Mouse (Mus musculus) liver, postnatal 0 days (tissue): Measurements from ENCODE around the gene Mlxip. TPM values are rescaled to one million over a fixed set of nuclear protein-coding genes. Genes with fewer than 3 reads are reported as not detected.

Experiments used
- ATAC-seq: fragments of 200-750 bp; cut with Nextera tagmentation; 2 replicates; pipeline ENCODE4 v1.8.0; 2017; ENCODE audit warnings: mild to moderate bottlenecking, moderate library complexity
- DNase-seq: peaks from one replicate; pipeline ENCODE4 v3.0.0-alpha.2; 2016
- H3K27ac ChIP-seq: fragments of 300-500 bp; sonication (generic); 2 replicates; pipeline ENCODE4 v1.5.1; 2014; ENCODE audit warnings: antibody characterized with exemption, moderate library complexity, mild to moderate bottlenecking, low read depth
- H3K27me3 ChIP-seq: fragments of 300-500 bp; sonication (generic); 2 replicates; pipeline ENCODE4 v1.6.1; 2014; ENCODE audit warnings: low read length, control low read depth, mixed read lengths; ENCODE audit not compliant: insufficient read depth
- H3K36me3 ChIP-seq: fragments of 300-500 bp; sonication (generic); replicated peaks from 2 replicates; pipeline ENCODE4 v1.6.1; 2014; ENCODE audit warnings: mild to moderate bottlenecking, control low read depth, low read length, moderate library complexity, mixed read lengths; ENCODE audit not compliant: insufficient read depth
- H3K4me1 ChIP-seq: fragments of 300-500 bp; sonication (generic); 2 replicates; pipeline ENCODE4 v1.6.1; 2014; ENCODE audit warnings: antibody characterized with exemption, mild to moderate bottlenecking, control low read depth; ENCODE audit not compliant: insufficient read depth
- H3K4me2 ChIP-seq: fragments of 300-500 bp; sonication (generic); 2 replicates; pipeline ENCODE4 v1.6.1; 2014; ENCODE audit warnings: low read depth, mild to moderate bottlenecking, low read length, moderate library complexity, mixed read lengths
- H3K4me3 ChIP-seq: fragments of 300-500 bp; sonication (generic); 2 replicates; pipeline ENCODE4 v1.5.1; 2014; ENCODE audit warnings: low read depth, low read length
- H3K9ac ChIP-seq: fragments of 300-500 bp; sonication (generic); replicated peaks from 2 replicates; pipeline ENCODE4 v1.6.1; 2014; ENCODE audit warnings: mild to moderate bottlenecking, moderate library complexity
- H3K9me3 ChIP-seq: fragments of 300-500 bp; sonication (generic); 2 replicates; pipeline ENCODE4 v1.6.1; 2016; ENCODE audit warnings: mild to moderate bottlenecking, control low read depth, low read length, mixed read lengths
- CTCF ChIP-seq: sonication (generic); IDR thresholded peaks from 2 replicates; pipeline ENCODE4 v1.5.1; 2016; ENCODE audit warnings: antibody characterized with exemption, low read depth
- EP300 ChIP-seq: IDR thresholded peaks from 2 replicates; pipeline ENCODE4 v1.6.1; 2016; ENCODE audit warnings: antibody characterized with exemption, low read depth, mild to moderate bottlenecking
- WGBS: fragments of 180-500 bp; shearing (Covaris S2); extraction: QIAGEN DNeasy Blood & Tissue Kit; methylation state at CpG from one replicate; pipeline ENCODE4 v1.1.7; 2014; ENCODE audit not compliant: insufficient replicate concordance; 5-methylcytosine and 5-hydroxymethylcytosine counted together
- polyA plus RNA-seq: library from polyadenylated mRNA; unstranded; fragments of >200 nt; fragmentation: Nextera tagmentation; extraction: Ambion mirVana; gene quantifications from 2 replicates; pipeline ENCODE4 v1.2.1, GENCODE M21; 2015

The Mlxip gene
- polyA plus RNA-seq, 1 experiment from 2014 or later: 3.5 TPM

DNA sequence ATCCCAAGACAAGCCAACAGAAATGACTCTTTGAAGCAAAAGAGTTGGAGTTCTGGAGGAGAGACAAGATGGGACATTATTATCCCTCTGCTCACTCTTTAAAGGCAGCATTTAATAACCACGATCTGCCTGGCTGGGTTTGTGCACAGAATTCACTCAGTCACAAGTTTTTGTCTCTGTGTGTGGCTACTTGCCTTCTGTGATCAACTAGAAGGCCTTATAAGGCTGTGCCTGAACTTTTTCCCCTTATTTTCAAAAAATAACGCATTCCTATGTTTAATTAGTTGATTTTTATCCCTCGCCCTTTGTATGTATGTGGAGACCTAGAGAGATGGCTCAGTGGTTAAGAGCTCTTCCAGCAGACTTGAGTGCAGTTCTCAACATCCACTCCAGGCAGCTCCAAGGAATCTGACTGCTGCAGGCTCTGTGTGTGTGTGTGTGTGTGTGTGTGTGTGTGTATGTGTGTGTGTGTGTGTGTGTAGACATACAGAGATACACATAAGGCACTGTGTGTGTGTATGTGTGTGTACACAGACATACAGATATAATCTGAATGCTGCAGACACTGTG is 37.8 kb downstream of the Mlxip start:
- Histone ChIP-seq H3K27ac (no peak overlapping the region), H3K4me3 (no peak overlapping the region), H3K36me3 (no peaks in the 10 kb centered on the region), H3K9ac (no peak overlapping the region), H3K4me1 (peaks cover 15% of the 10 kb centered on the region), H3K9me3 (no peaks in the 10 kb centered on the region), H3K4me2 (no peak overlapping the region), H3K27me3 (no peaks in the 10 kb centered on the region)
- no peak for TF ChIP-seq EP300
- TF ChIP-seq CTCF: no peak
- ATAC-seq (no peak), DNase-seq (no peak)
- 82% methylated on average over 3 of the region's 3 CpGs for WGBS

DNA sequence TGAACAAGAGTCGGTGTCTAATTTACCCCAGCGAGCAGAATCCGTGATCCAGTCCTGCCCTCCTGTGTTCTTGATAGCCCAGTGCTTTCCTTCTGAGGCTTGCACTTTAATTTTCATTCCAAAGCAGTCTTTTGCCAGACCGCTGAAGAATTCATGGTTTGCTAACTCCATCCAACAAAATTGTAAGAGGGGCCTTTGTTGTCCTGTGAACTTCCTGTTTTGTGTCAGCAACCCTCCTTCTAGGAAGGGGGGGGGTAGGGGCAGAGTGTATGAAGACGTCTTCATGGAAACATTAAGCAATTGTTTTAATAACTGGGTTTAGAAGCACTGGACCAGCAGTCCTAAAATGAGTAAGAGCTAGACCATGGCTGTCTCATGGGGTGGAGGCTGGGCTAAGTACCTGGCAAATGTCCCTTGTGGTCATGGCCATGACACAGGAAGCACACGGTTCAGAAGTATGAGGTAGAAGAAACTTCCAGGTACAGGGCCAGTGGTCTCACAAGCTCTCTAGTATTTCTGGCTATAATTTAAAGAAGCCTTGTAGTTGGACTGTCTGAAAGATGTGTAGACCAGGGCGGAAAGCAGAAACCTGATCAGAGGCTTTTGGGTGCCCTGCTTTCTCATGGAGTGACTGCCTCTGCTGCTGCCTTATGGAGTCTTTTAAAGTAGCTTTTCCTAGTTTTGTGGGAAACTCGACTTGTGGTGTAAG is 41.6 kb downstream of the Mlxip start:
- H3K36me3 ChIP-seq: peaks cover 8% of the 10 kb centered on the region; the same call in 1 of the 2 replicates
- no peak overlapping the region for H3K4me2 ChIP-seq
- 61% methylated on average over 8 of the region's 8 CpGs for WGBS
- DNase-seq (no peak), ATAC-seq (no peak)
- H3K9ac ChIP-seq: no peak overlapping the region
- H3K27ac ChIP-seq: no peak overlapping the region
- TF ChIP-seq EP300: no peak
- TF ChIP-seq CTCF: no peak; the same call in 1 of the 2 replicates
- H3K9me3 ChIP-seq: no peaks in the 10 kb centered on the region
- H3K27me3 ChIP-seq: no peaks in the 10 kb centered on the region
- no peak overlapping the region for H3K4me3 ChIP-seq
- H3K4me1 ChIP-seq: peaks cover 15% of the 10 kb centered on the region

DNA sequence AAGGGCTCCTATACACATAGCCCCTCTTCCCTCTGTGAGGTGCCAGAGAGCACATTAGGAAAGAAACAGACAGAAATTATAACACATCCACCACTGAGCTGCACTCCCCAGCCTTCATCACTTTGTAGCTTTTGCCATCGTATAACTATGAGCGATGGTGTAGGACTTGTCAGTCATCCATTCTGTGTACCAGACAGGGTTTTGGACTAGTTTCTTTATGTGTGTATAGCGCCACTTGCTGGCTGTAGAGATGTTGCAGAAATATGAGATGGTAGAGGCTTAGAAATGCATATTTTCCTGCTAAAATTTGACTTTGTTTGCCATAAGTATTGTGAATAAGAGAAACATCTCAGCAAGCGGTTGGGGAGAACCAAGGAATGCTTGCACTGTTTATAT is 42.2 kb downstream of the Mlxip start:
- H3K4me3 ChIP-seq: no peak overlapping the region
- peak; percentile 50 for DNase-seq
- H3K9ac ChIP-seq: no peak overlapping the region
- peaks cover 9% of the 10 kb centered on the region; the same call in 1 of the 2 replicates for H3K36me3 ChIP-seq
- no peak overlapping the region for H3K4me2 ChIP-seq
- WGBS: 23% methylated on average over 4 of the region's 4 CpGs
- H3K27me3 ChIP-seq: no peaks in the 10 kb centered on the region
- TF ChIP-seq CTCF (peak; percentile 78), EP300 (no peak)
- H3K4me1 ChIP-seq: peaks cover 15% of the 10 kb centered on the region
- 0 out of 2 replicates have a peak, but pooled peaks have one; percentile 17 for ATAC-seq
- no peaks in the 10 kb centered on the region for H3K9me3 ChIP-seq
- H3K27ac ChIP-seq: no peak overlapping the region

- H3K27me3 ChIP-seq: no peaks in the 10 kb centered on the region
- ATAC-seq (no peak), DNase-seq (no peak)
- no peak overlapping the region for H3K9ac ChIP-seq
- no peaks in the 10 kb centered on the region for H3K9me3 ChIP-seq
- peaks cover 23% of the 10 kb centered on the region for H3K36me3 ChIP-seq
- WGBS: 82% methylated on average over 3 of the region's 3 CpGs
- no peak overlapping the region for H3K4me2 ChIP-seq
- H3K4me1 ChIP-seq: peaks cover 8% of the 10 kb centered on the region
- TF ChIP-seq EP300: no peak
- TF ChIP-seq CTCF: no peak
- H3K4me3 ChIP-seq: no peak overlapping the region
- H3K27ac ChIP-seq: no peak overlapping the region
Observed at GRCm38 (mm10) chr5:123438381-123438780, 43.8 kb downstream of the Mlxip start.

DNA sequence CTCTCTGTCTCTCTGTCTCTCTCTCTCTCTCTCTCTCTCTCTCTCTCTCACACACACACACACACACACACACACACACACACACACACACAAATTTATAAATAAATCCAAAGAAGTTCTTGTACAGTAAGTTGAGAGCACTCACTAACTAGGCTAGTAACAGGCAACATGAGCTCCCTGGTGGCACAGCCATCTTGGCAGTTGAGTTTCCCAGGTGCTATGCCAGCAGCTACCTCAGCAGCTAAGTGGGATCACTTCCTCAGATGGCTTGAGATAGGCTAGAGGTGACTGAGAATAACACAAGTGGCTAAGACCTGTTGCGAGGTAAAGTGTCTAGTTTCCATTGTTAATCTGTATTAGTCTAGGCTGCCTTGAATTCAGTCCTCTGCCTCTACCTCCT is 44.7 kb downstream of the Mlxip start:
- Histone ChIP-seq H3K27ac (no peak overlapping the region), H3K4me3 (no peak overlapping the region), H3K4me1 (0 out of 2 replicates have a peak, but pooled peaks cover 7% of the 10 kb centered on the region), H3K36me3 (peaks cover 30% of the 10 kb centered on the region), H3K9ac (no peak overlapping the region), H3K9me3 (no peaks in the 10 kb centered on the region), H3K4me2 (no peak overlapping the region), H3K27me3 (no peaks in the 10 kb centered on the region)
- 76% methylated on average over 1 of the region's 1 CpGs for WGBS
- TF ChIP-seq EP300 (no peak), CTCF (no peak)
- no peak for DNase-seq
- no peak for ATAC-seq

DNA sequence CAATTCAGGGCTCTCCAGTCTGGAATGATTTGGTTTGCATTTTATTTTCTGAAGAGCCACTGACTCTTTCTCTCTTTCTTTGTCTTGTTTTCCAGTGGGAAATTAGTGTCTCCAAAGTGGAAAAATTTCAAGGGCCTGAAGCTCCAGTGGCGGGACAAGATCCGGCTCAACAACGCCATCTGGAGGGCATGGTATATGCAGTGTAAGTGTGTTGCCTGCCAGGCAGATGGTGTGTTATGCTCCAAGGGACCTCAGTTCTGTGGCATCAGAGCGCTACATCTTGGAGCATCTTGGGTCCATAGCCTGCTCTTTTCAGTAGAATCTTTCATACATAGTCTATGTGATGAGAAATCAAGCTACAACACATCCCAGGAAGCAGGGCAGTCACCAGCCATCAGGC is 45.3 kb downstream of the Mlxip start:
- Histone ChIP-seq H3K9ac (no peak overlapping the region), H3K4me1 (0 out of 2 replicates have a peak, but pooled peaks cover 7% of the 10 kb centered on the region), H3K9me3 (no peaks in the 10 kb centered on the region), H3K4me3 (no peak overlapping the region), H3K4me2 (no peak overlapping the region), H3K27ac (no peak overlapping the region), H3K27me3 (no peaks in the 10 kb centered on the region), H3K36me3 (peaks cover 36% of the 10 kb centered on the region)
- no peak for TF ChIP-seq EP300
- peak; percentile 40 for TF ChIP-seq CTCF
- ATAC-seq (no peak), DNase-seq (no peak)
- WGBS: 80% methylated on average over 4 of the region's 4 CpGs
